Mouse (Mus musculus): ENCODE measurements around the gene Fam217a. TPM values are rescaled to one million over a fixed set of nuclear protein-coding genes. Genes with fewer than 3 reads are reported as not detected.
"Not testable (repeated sequence)": the region's sequence is repeated elsewhere in the genome, so short reads cannot be mapped to it uniquely, and the experiment has no call there.

Gene Fam217a
- total RNA-seq (2015; ENCODE audit: low replicate concordance) (not detected in 2 replicates), total RNA-seq (2017; ENCODE audit: low replicate concordance) (not detected in 2 replicates)

DNA sequence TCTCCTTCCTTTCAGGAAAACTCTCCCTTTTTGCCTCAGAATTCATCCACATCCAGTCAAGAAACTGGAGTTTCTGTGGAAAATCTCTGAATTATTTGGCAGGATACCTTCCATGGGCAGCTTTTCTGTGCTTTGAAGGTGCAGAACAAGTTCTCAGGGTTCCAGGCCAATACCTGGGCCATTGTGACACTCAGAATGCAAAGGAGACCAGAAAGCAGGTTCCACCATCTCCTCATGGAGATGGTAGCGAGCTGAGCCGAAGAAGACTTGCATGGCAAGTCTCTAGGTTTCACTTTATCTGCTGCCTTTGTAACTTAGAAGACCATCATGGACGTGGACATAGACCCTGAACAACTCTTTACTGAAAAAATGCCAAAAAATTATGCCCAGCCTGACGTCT is at the start of gene Fam217a, which contains the start of gene 4933417A18Rik:
Fam217a (minus strand) TSS at position 101 of the 400 bp plus-strand sequence.
4933417A18Rik (plus strand) TSS at position 200 of the 400 bp plus-strand sequence.
- ATAC-seq (replicated peaks; ENCODE audit: low FRiP score, poor library complexity, severe bottlenecking) = no peak

GRCm38 (mm10) chr13:34973770-34974169 is 49.7 kb upstream of the Fam217a start:
- ATAC-seq (replicated peaks; ENCODE audit: low FRiP score, poor library complexity, severe bottlenecking) = no peak

GRCm38 (mm10) chr13:34973149-34973548 is 49.0 kb upstream of the Fam217a start:
- ATAC-seq (replicated peaks; ENCODE audit: low FRiP score, poor library complexity, severe bottlenecking) = peak; percentile 54; the same call in 1 of the 2 replicates

DNA sequence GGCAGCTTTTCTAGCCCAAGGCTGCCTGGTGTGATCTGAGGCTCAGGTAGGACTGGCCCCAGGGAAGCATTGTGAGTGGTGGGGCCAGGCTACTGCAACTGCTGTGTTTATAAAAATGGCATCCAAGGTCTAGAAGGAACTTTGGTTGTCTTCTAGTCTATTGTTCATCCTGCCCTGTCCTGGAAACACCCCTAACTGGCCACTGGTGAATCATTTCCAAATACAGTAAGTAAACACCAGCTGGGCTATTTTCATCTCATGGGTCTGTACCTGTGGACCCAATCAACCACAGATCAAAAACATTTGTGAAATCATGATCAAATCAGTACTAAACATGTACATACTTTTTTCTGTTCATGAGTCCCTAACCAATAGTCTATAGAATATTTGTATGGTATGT is 48.3 kb upstream of the Fam217a start:
- ATAC-seq (replicated peaks; ENCODE audit: low FRiP score, poor library complexity, severe bottlenecking) = not testable (repeated sequence)

- ATAC-seq (replicated peaks; ENCODE audit: low FRiP score, poor library complexity, severe bottlenecking) = not testable (repeated sequence)
These were observed 41.5 kb upstream of the Fam217a start for GRCm38 (mm10) chr13:34965647-34966046.

GRCm38 (mm10) chr13:34964866-34965265 is 40.8 kb upstream of the Fam217a start:
- no peak for ATAC-seq (replicated peaks; ENCODE audit: low FRiP score, poor library complexity, severe bottlenecking)

GRCm38 (mm10) chr13:34964419-34964818 is 40.3 kb upstream of the Fam217a start:
- no peak for ATAC-seq (replicated peaks; ENCODE audit: low FRiP score, poor library complexity, severe bottlenecking)

- ATAC-seq (replicated peaks; ENCODE audit: low FRiP score, poor library complexity, severe bottlenecking) = no peak
These were observed 39.6 kb upstream of the Fam217a start, which contains the start of gene Eci3 for GRCm38 (mm10) chr13:34963511-34964397. Gene Eci3 (minus strand): TSS chr13:34963810.

- no peak for ATAC-seq (replicated peaks; ENCODE audit: low FRiP score, poor library complexity, severe bottlenecking)
These were observed 37.1 kb upstream of the Fam217a start for GRCm38 (mm10) chr13:34960996-34961770.

DNA sequence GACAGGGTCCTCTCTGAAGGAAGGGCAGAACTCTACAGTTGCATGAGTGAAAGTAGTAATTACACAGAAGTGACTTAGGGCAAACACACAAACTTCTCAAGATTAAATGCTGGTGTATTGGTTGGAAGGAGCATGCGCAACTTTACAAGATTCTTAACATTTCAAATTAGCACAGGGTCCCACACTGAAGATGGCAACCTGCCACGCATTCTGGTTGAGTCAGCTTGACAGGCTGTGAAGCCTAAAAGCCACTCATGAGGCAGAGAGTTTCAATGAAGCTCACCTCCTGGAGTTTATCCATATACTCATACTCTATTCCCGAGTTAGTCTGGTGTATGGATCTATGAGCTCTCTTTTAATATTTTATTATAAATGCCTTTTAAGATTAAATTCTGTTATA is 34.0 kb upstream of the Fam217a start:
- ATAC-seq (replicated peaks; ENCODE audit: low FRiP score, poor library complexity, severe bottlenecking) = not testable (repeated sequence)

DNA sequence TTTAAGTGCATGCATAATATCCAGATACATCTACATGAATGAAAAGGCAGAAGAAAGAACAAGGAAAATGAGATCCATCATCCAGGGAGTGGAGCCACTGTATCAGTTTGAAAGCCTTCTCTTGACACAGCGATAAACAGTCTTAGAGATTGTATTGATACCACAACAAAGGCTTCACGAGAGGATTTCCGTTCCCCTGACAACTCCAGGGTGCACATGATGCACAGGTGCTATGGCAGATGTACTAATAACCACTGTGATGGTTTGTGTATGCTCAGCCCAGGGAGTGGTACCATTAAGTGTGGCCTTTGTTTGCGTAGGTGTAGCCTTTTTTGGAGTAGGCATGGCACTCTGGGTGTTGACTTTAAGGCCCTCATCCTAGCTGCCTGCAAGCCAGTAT is 32.8 kb upstream of the Fam217a start:
- ATAC-seq (replicated peaks; ENCODE audit: low FRiP score, poor library complexity, severe bottlenecking) = no peak

GRCm38 (mm10) chr13:34951437-34951836 is 27.3 kb upstream of the Fam217a start:
- ATAC-seq (replicated peaks; ENCODE audit: low FRiP score, poor library complexity, severe bottlenecking) = not testable (repeated sequence)

DNA sequence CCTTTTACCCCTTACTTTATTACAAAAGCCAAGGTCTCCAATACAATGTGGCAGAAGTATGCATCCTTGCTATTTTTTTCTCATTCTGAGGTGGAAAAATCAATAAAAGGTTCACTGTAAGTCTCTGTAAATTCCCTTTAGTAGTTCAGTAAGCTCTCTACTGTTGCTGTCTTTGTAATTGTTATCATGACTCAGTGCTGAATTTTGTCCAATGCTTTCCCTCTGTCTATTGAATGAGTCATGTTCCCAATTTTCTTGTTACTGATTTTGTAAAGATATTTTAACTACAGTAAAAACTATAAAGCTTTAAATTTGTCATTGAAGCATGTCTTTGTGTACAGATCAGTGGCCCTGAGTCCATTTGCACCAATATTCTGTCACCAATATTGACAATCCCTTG is 18.3 kb upstream of the Fam217a start:
- ATAC-seq (replicated peaks; ENCODE audit: low FRiP score, poor library complexity, severe bottlenecking) = no peak

DNA sequence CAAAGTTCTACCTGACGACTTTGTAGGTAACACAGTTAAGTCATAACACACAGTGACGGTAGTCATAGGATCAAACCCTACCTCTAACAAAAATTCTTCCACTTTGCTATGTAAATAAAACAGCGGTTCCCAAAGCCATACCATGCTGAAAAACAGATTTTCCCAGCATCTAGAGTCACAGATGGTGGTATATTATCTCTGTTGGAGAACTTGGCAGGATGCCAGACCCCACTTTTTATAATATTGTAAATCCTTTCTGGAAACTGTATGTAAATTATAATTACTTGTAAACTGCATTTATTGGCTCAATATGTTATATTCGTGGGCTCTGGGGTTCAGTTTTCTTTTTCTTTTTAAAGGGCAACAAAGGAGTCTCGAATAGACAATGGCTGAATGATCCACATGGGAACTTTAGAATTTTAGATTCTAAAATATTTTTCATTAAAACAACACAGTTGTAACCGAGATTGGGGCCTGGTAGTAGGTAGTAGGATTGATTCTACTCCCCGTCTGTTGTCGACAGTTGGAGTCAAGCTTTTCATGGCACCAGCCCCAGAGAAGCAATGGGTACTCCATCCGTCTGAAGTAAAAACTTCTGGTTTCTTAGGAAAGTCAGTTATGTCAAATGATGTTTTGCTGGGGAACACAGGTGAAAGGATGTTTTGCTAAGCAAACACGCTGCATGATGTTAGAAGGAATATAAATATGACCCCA is 11.0 kb upstream of the Fam217a start:
- ATAC-seq (replicated peaks; ENCODE audit: low FRiP score, poor library complexity, severe bottlenecking) = no peak

DNA sequence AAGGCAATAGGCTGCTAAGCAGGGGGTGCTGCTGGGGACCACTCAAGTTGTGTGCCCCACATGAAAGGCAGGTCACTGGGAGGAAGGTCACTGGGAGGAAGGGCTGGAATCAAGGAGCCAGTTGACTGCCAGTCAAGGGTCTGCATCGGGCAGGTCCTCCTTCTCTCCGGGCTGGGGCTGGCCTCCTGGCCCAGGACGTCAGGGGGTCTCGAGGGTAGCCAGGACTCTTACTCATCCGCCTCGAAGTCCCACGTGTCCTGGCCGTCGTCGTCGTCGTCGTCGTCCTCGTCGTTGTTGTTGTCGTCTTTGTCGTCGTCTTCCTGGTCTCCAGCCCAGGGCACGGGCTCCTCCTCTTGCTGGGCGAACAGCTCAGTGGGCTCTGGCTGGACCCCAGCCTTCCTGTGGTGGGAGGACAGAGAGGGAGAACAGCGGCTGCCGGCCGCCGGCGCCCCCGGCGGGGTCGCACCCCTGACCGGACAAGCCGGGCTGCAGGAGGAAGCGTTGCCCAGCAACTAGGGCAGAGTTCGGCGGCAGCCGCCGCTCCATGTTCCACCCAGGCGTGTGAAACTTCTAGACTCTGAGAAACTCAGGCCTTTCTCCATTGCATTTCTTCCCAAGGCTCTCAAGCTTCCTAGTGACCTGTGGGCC is 7.5 kb downstream of the Fam217a start:
- ATAC-seq (replicated peaks; ENCODE audit: low FRiP score, poor library complexity, severe bottlenecking) = no peak

- no peak for ATAC-seq (replicated peaks; ENCODE audit: low FRiP score, poor library complexity, severe bottlenecking)
These were observed 9.5 kb downstream of the Fam217a start for GRCm38 (mm10) chr13:34914614-34915013.

GRCm38 (mm10) chr13:34892871-34893270 is 31.2 kb downstream of the Fam217a start:
- no peak for ATAC-seq (replicated peaks; ENCODE audit: low FRiP score, poor library complexity, severe bottlenecking)

DNA sequence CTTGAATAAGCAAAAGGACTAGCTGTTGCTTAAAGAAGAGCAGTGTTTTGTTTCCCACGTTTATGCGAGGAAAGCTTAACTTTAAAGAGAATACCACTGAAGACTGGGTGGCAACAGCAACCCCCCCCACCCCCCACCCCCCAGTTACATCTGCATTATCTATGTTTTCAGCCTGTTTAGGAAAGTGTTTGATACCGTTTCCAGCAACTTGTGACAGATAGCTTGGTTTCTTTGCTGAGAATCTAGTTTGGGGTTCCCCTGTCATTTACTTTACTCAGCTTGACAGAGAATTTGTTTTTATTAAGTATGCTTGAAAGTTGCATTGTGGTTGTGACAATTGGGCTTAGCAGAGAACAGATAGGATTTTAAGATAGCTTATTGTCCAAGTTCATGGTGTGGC is 47.6 kb downstream of the Fam217a start:
- ATAC-seq (replicated peaks; ENCODE audit: low FRiP score, poor library complexity, severe bottlenecking) = no peak

DNA sequence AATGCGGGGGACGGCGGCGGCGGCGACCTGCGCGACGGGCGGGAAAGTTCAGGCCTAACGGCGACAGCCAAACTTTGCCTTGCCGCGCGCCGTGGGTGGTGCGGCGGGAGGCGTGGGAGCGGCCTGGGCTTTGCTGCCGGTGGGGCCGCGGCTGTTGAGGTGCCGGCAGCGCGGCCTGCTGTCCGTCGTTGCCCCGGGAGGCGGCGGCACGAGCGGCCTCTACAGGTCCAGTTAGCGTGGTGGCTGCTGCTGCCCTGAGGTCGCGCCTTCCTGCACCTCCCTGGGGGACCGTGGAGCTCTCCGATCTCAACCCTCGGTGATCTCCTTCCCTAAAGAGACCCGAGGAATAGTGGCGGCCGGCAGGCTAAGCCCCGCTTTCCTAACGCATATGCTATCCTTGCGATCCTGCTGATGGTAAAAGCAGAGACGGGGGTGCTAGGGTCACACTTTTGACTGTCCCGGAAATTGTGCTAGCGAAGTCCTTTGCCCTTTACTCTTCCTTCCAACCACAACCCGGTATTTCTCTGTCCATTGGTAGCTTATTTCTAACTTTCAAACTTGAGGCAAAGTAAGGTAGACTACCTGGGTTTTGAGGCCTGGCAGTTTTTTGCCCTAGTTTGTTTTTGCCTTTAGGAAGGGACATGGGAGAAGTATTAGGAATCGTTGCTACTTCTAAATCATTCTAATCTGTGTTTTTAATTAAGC is 48.2 kb downstream of the Fam217a start:
- peak; percentile 64 for ATAC-seq (replicated peaks; ENCODE audit: low FRiP score, poor library complexity, severe bottlenecking)
